Mouse (Mus musculus): ENCODE measurements around the gene Srgap3. TPM values are rescaled to one million over a fixed set of nuclear protein-coding genes. Genes with fewer than 3 reads are reported as not detected.
A peak's percentile ranks its signal among the peaks of the same experiment; 100 is the strongest.

The Srgap3 gene
- polyA plus RNA-seq, 1 experiment: 19.6 TPM

DNA sequence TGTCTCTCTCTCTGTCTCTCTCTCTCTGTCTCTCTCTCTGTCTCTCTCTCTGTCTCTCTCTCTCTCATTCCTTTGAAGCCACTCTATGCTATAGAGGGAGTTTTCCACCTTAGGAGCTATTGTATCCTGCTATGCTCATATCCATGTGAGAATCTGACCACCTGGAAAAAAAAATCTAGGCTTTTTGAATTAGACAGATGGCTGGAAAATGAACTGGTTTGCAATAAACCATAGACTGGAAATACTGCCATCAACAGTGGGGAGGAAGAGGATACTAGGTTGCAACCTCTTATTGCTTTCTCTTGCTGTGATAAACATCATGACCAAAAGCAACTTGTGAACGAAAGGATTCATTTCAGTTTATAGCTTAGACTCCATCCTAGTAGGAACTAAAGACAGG lies 12.6 kb downstream of the Srgap3 start:
- TF ChIP-seq CTCF (IDR thresholded peaks at IDR 0.05; ENCODE audit: borderline replicate concordance, insufficient read depth, low read length) (no peak), POLR2A (IDR thresholded peaks at IDR 0.05; ENCODE audit: low read depth, low read length) (no peak)

DNA sequence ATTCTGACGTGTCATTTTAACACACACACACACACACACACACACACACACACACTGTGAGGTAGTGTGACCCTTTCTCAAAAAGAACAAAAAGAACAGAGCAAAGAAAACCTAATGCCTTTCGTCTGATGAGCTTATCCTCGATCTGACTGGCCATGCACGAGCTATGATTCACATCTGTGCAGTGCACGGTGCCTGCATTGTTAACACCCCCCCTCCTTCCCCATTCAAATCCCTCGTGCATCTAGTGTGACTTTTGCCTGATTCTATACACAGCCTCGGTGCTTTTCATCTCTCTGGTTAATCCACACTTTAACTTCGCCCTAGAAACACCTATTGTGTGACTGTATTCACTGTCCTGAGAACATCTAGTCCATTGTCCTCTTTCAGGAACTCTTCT lies 14.5 kb downstream of the Srgap3 start:
- no peak for TF ChIP-seq CTCF (IDR thresholded peaks at IDR 0.05; ENCODE audit: borderline replicate concordance, insufficient read depth, low read length)
- TF ChIP-seq POLR2A (IDR thresholded peaks at IDR 0.05; ENCODE audit: low read depth, low read length): no peak
- Histone ChIP-seq H3K4me3 (ENCODE audit: insufficient read depth, low read length) (no peak overlapping the region), H3K27ac (ENCODE audit: insufficient read depth, low read length) (no peak overlapping the region), H3K4me1 (ENCODE audit: control insufficient read depth, insufficient read depth, low read length) (no peaks in the 10 kb centered on the region)

More for the DNA sequence above, 12.6 kb downstream of the Srgap3 start:
- H3K4me1 ChIP-seq (ENCODE audit: control insufficient read depth, insufficient read depth, low read length): no peaks in the 10 kb centered on the region
- H3K4me3 ChIP-seq (ENCODE audit: insufficient read depth, low read length): no peak overlapping the region
- no peak overlapping the region for H3K27ac ChIP-seq (ENCODE audit: insufficient read depth, low read length)

DNA sequence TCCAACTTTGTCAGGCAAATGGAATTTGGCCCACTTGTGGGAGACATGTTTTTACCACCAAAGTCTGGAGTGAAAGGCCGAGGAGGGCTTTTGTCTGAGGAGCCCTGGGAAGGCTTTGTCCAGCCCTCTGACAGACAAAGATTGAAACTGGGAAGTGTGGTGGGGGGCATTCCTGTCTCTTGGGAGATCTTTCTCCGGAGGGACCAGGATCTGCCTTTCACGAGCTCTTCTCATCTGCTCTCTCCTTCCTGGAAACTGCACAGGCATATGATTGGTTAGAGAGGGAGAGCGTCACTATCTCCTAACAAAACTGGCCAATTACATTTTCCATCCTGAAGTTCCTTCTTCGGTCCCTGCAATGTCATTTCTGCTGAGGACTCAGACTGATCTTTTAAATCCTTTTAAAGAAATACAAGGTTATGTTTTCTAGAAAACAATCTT lies 17.0 kb downstream of the Srgap3 start:
- peaks cover 4% of the 10 kb centered on the region; the same call in 1 of the 2 replicates for H3K4me1 ChIP-seq (ENCODE audit: control insufficient read depth, insufficient read depth, low read length)
- no peak for TF ChIP-seq CTCF (IDR thresholded peaks at IDR 0.05; ENCODE audit: borderline replicate concordance, insufficient read depth, low read length)
- TF ChIP-seq POLR2A (IDR thresholded peaks at IDR 0.05; ENCODE audit: low read depth, low read length): no peak
- H3K4me3 ChIP-seq (ENCODE audit: insufficient read depth, low read length): no peak overlapping the region
- H3K27ac ChIP-seq (ENCODE audit: insufficient read depth, low read length): no peak overlapping the region

- no peak overlapping the region for H3K27ac ChIP-seq (ENCODE audit: insufficient read depth, low read length)
- no peak overlapping the region for H3K4me3 ChIP-seq (ENCODE audit: insufficient read depth, low read length)
- TF ChIP-seq POLR2A (IDR thresholded peaks at IDR 0.05; ENCODE audit: low read depth, low read length) (no peak), CTCF (IDR thresholded peaks at IDR 0.05; ENCODE audit: borderline replicate concordance, insufficient read depth, low read length) (no peak)
- peaks cover 6% of the 10 kb centered on the region for H3K4me1 ChIP-seq (ENCODE audit: control insufficient read depth, insufficient read depth, low read length)
Measured at GRCm38 (mm10) chr6:112929291-112929984, 17.6 kb downstream of the Srgap3 start.

DNA sequence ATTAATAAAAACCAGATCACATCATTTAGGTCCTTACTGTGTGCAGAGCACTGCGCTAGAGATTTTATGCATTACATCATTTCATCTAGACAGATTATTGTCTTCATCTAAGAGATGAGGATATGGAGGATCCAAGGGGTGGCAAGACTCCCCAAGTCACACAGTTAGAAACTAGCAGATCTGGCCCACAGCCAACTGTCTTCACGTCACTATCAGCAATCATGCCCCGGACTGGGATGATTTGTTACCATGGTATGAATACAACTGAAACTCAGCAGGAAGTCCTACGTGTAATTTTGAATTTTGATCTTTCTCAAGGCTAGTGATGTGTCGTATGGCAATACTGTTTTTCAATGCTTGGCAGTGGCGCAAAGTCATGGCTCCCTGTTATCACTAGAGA lies 18.2 kb downstream of the Srgap3 start:
- Histone ChIP-seq H3K27ac (ENCODE audit: insufficient read depth, low read length) (no peak overlapping the region), H3K4me1 (ENCODE audit: control insufficient read depth, insufficient read depth, low read length) (peaks cover 11% of the 10 kb centered on the region), H3K4me3 (ENCODE audit: insufficient read depth, low read length) (no peak overlapping the region)
- no peak for TF ChIP-seq POLR2A (IDR thresholded peaks at IDR 0.05; ENCODE audit: low read depth, low read length)
- TF ChIP-seq CTCF (IDR thresholded peaks at IDR 0.05; ENCODE audit: borderline replicate concordance, insufficient read depth, low read length): no peak

GRCm38 (mm10) chr6:112927341-112927740 lies 19.7 kb downstream of the Srgap3 start:
- Histone ChIP-seq H3K4me3 (ENCODE audit: insufficient read depth, low read length) (no peak overlapping the region), H3K4me1 (ENCODE audit: control insufficient read depth, insufficient read depth, low read length) (peaks cover 11% of the 10 kb centered on the region), H3K27ac (ENCODE audit: insufficient read depth, low read length) (no peak overlapping the region)
- TF ChIP-seq CTCF (IDR thresholded peaks at IDR 0.05; ENCODE audit: borderline replicate concordance, insufficient read depth, low read length) (no peak), POLR2A (IDR thresholded peaks at IDR 0.05; ENCODE audit: low read depth, low read length) (no peak)

GRCm38 (mm10) chr6:112926011-112926410 lies 21.1 kb downstream of the Srgap3 start:
- Histone ChIP-seq H3K4me1 (ENCODE audit: control insufficient read depth, insufficient read depth, low read length) (peaks cover 11% of the 10 kb centered on the region), H3K27ac (ENCODE audit: insufficient read depth, low read length) (peak overlapping the region; percentile 94), H3K4me3 (ENCODE audit: insufficient read depth, low read length) (no peak overlapping the region)
- TF ChIP-seq CTCF (IDR thresholded peaks at IDR 0.05; ENCODE audit: borderline replicate concordance, insufficient read depth, low read length): no peak

DNA sequence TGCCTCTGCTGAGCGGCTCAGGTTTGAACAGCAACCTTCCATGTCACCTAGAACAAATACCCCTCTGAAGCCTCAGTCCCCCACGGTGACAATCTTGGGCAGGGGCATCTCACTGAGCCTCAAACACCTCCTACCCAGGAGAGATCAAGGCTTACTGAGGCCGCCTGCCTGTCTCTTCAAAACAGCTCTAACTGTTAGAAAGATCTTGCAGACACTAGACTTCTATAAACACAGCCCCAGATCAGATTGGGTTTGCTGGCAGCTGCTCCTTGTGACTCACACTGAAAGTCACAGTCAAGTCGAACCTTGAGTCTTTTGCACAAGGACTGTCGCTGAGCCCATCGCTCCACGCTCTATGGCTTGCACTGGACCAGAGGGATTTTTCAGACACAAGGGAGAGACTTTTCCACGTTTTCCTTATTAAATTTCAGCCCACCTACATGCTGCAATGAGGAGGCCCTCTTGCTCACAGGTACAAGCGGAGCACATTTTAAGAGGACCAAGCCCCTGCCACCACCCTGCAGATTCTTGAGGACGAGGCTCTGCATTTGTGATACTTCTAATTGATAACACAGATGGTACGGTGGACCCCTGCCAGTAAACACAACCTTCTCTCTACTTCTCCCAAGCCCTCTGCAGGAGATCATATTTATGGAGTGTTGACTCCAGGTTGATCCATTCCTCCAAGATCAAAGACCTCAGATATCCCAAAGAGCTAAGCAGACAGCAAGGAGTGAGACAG lies 21.7 kb downstream of the Srgap3 start:
- peak overlapping the region; percentile 94 for H3K27ac ChIP-seq (ENCODE audit: insufficient read depth, low read length)
- H3K4me3 ChIP-seq (ENCODE audit: insufficient read depth, low read length): no peak overlapping the region
- H3K4me1 ChIP-seq (ENCODE audit: control insufficient read depth, insufficient read depth, low read length): peaks cover 14% of the 10 kb centered on the region
- TF ChIP-seq POLR2A (IDR thresholded peaks at IDR 0.05; ENCODE audit: low read depth, low read length) (no peak), CTCF (IDR thresholded peaks at IDR 0.05; ENCODE audit: borderline replicate concordance, insufficient read depth, low read length) (no peak)

GRCm38 (mm10) chr6:112924606-112925141 lies 22.4 kb downstream of the Srgap3 start:
- Histone ChIP-seq H3K27ac (ENCODE audit: insufficient read depth, low read length) (peak overlapping the region; percentile 94), H3K4me3 (ENCODE audit: insufficient read depth, low read length) (no peak overlapping the region), H3K4me1 (ENCODE audit: control insufficient read depth, insufficient read depth, low read length) (peaks cover 14% of the 10 kb centered on the region)
- no peak for TF ChIP-seq CTCF (IDR thresholded peaks at IDR 0.05; ENCODE audit: borderline replicate concordance, insufficient read depth, low read length)
- TF ChIP-seq POLR2A (IDR thresholded peaks at IDR 0.05; ENCODE audit: low read depth, low read length): no peak

All from embryonic fibroblast, embryonic 13.5 days (primary cell).